Mouse (Mus musculus): ENCODE data around the gene Morn1. TPM values are rescaled to one million over a fixed set of nuclear protein-coding genes. Genes with fewer than 3 reads are reported as not detected.
A peak's percentile ranks its signal among the peaks of the same experiment; 100 is the strongest.

Gene Morn1
- polyA plus RNA-seq, 1 experiment from 2014 or later = 3.6 TPM

DNA sequence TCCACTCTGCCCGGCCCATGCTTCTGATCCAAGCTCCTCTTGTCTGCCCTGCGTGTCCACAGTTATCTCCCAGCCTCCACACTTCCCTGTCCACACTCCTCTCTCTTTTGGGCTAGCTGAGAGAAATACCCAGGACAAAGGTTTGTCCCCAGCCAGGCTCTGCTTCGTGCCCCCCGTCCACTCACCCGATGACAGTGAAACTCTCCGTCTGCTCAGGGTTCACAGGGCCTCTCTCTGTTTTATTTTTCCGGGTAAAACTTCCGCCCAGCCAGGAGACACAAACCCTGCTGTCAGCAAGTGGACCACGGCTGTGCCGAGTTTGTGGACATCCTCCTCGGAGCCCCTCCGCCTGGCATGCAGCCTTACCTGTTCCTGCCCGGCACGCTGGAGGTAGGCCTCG lies 42.0 kb downstream of the Morn1 start:
- ChIA-PET CTCF (interaction anchor here (1.2 kb wide), 1 partner anchor 13 kb away, joined by 3 read pairs; no protein-coding TSS in a partner anchor), POLR2A (no interaction called here)
- in situ Hi-C loops (cut with MboI; ENCODE audit: low pct_unique_long_range_greater_than_20kb) = no loop called here
- no peak for TF ChIP-seq CTCF (IDR thresholded peaks at IDR 0.05)
- ATAC-seq (no peak), DNase-seq (ENCODE audit: low read depth, low spot score) (no peak)
- H3K27me3 ChIP-seq = no peaks in the 10 kb centered on the region

DNA sequence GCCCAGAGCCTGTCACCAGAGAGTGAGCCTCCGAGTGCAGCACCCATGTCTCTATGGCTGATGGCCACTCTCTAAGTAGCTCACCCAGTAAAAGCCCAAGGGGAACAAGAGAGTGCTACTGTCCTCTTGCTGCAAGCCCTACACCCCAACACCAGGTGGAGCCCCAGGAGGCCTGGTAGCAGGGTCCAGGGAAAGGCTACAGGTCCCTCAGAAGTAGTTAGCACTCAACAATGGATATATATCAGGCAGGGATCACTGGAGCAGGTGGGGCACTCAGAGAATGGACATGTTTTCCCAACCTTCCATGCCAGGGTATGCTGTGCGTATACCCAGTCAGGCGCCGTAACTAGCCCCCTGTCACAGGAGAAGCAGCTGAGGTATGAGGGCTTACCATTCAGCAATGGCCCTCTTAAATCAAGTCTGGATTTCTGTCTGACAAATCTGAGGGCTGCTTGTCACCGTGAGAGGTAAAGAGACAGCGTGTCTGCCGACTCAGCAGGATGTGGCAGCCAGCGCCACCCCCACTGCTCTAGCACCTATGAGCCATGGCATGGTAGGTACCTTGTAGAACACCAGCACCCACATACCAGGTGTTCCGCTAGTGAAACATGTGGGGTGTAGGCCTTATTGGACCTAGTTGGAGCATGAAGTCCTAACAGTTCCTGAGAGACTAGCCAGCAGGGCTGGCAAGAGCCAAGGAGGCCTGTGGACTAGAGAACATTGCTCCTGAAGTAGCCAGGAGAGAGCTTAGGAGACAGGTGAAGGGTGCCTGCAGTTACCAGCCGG lies 42.9 kb downstream of the Morn1 start:
- ATAC-seq (peak; percentile 11), DNase-seq (ENCODE audit: low read depth, low spot score) (no peak)

DNA sequence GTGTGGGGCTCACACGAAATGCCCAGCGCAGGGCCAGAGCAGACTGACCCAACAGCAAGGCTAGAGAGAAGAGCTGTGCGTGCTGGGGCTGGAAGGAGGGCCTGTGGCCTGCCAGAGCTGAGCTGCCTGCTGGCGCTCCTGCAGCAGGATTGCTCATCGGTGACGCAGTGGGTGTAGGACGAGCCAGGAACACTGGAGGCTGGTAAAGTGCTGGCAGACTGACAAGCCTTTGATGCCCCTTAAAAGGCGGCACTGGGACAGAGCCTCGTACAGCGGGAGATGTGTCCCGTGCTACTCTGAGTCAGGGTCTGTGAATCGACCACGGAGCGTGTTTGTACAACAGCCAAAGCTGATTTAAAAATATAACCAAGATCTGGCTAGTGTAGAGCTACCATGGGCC lies 43.6 kb downstream of the Morn1 start:
- no peak for TF ChIP-seq CTCF (IDR thresholded peaks at IDR 0.05)
- ChIA-PET CTCF (no interaction called here), POLR2A (no interaction called here)
- no peaks in the 10 kb centered on the region for H3K27me3 ChIP-seq
- in situ Hi-C loops (cut with MboI; ENCODE audit: low pct_unique_long_range_greater_than_20kb) = no loop called here
- DNase-seq (ENCODE audit: low read depth, low spot score) = peak; percentile 98
- peak; percentile 79 for ATAC-seq

More for the DNA sequence above, 42.9 kb downstream of the Morn1 start:
- ChIA-PET CTCF (interaction anchor here (1.2 kb wide), 1 partner anchor 14 kb away, joined by 3 read pairs; no protein-coding TSS in a partner anchor), POLR2A (no interaction called here)
- in situ Hi-C loops (cut with MboI; ENCODE audit: low pct_unique_long_range_greater_than_20kb) = no loop called here
- H3K27me3 ChIP-seq = no peaks in the 10 kb centered on the region
- TF ChIP-seq CTCF (IDR thresholded peaks at IDR 0.05) = no peak

DNA sequence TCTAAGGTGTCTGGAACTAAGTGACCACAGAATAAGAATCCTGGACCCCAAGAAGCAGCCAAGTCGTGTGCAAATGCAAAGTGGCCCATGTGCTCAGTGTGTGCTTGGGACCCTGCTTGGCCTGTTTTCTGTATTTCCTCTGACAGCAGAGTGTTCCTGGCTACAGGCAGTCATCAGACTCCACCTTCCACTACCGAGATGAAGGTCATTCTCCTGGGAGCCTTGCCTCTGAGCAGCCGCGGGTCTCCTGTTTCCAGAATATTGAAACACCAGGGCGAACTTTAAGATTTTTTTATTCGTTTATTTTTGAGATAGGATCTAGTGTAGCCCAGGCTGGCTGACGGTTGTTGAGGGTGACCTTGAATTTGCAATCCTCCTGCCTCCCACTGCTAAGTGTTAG lies 44.2 kb downstream of the Morn1 start:
- in situ Hi-C loops (cut with MboI; ENCODE audit: low pct_unique_long_range_greater_than_20kb) = no loop called here
- no peak for TF ChIP-seq CTCF (IDR thresholded peaks at IDR 0.05)
- no peaks in the 10 kb centered on the region for H3K27me3 ChIP-seq
- ATAC-seq = no peak
- no peak for DNase-seq (ENCODE audit: low read depth, low spot score)
- ChIA-PET CTCF (no interaction called here), POLR2A (no interaction called here)

DNA sequence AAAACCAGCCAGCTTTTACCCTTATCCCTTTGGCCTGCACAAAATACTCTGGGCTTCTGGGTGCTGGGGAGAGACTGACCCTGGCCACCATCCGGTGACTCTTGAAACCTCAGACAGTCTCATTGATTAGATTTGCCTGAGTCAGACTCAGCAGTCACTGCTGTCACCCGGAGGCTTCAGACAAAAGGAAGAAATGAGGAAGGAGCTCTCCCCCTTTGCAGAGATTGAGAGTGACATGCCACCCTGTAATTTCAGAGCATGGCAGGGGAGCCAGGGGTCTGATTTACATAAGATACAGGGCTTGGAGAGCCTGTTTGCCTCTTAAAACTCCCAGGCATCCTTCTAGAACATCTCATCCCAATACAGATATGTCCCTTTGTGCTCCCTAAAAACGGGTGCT lies 46.8 kb downstream of the Morn1 start:
- ChIA-PET CTCF (no interaction called here), POLR2A (no interaction called here)
- TF ChIP-seq CTCF (IDR thresholded peaks at IDR 0.05) = no peak
- in situ Hi-C loops (cut with MboI; ENCODE audit: low pct_unique_long_range_greater_than_20kb) = no loop called here
- H3K27me3 ChIP-seq = no peaks in the 10 kb centered on the region
- DNase-seq (ENCODE audit: low read depth, low spot score) (no peak), ATAC-seq (no peak)

DNA sequence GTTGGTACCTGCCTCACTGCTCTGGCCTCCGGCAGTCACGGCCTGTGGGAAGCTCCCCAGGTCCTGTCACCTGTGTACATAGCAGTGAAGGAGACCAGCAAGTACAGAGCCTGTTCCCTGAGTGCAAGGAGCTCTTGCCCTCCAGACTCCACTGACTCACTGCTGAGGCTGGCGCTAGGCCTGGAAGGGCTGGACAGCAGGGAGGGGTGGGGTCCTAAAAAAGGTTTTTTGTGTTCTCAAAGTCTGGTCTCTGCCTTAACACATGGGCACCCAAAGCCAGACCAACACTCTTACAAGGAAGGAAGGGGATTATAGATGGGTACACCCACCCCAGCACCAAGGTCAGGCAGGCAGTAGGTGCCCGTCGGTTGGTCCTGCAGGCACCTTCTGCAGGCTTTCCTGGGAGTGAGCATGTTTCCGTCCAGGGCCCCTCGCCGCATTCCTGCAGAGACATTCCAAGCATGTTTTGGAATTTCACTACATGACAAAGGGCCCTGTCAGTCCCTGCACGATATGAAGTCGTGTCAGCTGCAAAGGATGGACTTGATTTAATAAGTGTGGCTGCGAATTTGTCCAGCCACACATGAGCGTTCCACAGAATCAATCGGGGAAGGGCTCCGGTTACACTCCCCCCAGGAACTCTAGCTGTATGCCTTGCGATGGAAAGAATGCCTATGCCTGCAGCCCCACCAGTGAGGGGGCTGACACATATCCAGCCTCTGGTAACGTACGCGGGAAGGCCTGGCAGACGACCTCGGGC lies 47.5 kb downstream of the Morn1 start:
- CTCF ChIA-PET = no interaction called here
- in situ Hi-C loops (cut with MboI; ENCODE audit: low pct_unique_long_range_greater_than_20kb) = no loop called here
- ATAC-seq = no peak
- no peaks in the 10 kb centered on the region for H3K27me3 ChIP-seq
- no peak for TF ChIP-seq CTCF (IDR thresholded peaks at IDR 0.05)
- DNase-seq (ENCODE audit: low read depth, low spot score) = no peak
- POLR2A ChIA-PET = interaction anchor here (1.1 kb wide), 1 partner anchor 13 kb away, joined by 3 read pairs; no protein-coding TSS in a partner anchor

DNA sequence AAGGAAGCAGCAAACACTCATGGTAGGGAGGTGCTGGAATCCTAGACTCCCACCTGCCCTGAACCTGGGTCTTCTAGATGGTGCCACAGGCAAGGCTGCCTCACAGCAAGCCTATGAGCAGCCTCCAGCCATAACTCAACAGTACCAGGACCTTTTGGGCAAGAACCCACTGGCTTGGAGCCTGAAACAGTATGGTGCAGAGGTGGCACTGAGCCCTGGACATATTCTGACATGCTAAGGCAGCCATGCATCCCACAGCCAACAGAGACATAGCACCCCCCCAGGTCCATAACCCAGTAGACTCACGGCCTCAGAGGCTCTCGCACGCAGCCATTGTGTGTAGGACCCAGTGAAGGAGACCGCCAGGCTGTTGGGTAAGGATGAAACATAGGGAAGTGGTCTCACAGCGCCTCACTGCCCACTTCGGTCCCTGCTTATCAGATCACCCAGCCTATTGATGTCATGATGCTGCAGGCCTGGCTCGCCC lies 48.4 kb downstream of the Morn1 start:
- DNase-seq (ENCODE audit: low read depth, low spot score) (no peak), ATAC-seq (no peak)
- H3K27me3 ChIP-seq = no peaks in the 10 kb centered on the region
- ChIA-PET POLR2A (interaction anchor here (0.7 to 1.1 kb wide), 2 partner anchors 14 to 169 kb away, joined by 3 to 4 read pairs; no protein-coding TSS in a partner anchor), CTCF (no interaction called here)
- in situ Hi-C loops (cut with MboI; ENCODE audit: low pct_unique_long_range_greater_than_20kb) = loop anchor here (5.0 kb wide), 1 partner anchor 83 kb away; no protein-coding TSS in a partner anchor
- no peak for TF ChIP-seq CTCF (IDR thresholded peaks at IDR 0.05)

DNA sequence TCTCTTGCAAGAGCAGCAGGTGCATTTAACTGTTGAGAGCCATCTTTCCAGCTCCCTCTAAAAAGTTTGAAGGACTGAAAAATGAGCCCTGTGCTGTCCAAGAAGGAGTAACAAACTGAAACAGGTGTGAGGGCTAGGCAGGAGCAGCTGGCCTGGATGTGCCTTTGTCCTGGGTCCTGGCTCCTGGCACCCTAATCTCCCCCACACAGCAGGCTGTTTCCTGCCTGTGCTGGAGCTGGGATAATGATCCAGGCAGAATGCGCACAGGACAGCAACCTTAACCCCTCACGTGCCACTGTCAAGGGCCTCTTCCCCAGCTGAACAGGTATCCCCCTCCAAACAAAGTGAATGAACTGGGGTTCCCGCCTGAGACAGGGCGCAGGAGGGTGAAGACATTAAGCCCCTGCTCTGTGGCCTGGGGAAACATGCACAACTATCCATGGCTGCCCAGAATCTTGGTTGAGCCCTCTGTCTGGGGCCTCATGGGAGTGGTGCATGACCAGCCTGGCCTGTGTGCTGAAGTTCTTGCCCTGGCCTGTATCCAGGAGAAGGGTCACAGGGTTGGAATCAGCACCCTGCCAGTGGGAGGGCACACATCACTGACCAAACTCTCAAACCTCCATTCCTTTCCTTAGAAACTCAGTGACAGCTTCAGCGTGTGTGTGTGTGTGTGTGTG lies 49.7 kb downstream of the Morn1 start:
- in situ Hi-C loops (cut with MboI; ENCODE audit: low pct_unique_long_range_greater_than_20kb) = loop anchor here (5.0 kb wide), 1 partner anchor 81 kb away; no protein-coding TSS in a partner anchor
- no peak for ATAC-seq
- no peaks in the 10 kb centered on the region for H3K27me3 ChIP-seq

DNA sequence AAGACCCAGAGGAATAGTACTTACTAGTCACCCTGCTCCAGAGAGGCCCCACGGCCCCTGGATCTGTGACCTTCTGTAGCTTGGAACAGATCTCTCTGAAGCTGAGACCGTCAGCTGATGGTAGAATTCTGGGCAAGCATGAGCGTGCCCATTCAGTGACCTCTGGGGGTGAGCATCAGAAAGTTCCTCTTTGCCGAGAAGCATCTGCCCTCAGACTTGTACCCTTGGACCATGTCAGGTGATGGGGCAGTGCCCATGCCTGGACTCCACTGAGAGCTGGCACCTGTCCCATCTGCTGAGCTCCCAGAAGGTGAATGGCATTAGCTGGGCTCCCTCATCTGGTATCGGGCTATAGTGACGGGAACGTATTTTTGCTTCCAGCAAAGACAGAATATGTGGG lies 51.5 kb downstream of the Morn1 start:
- TF ChIP-seq CTCF (IDR thresholded peaks at IDR 0.05) = no peak
- in situ Hi-C loops (cut with MboI; ENCODE audit: low pct_unique_long_range_greater_than_20kb) = loop anchor here (5.0 kb wide), 1 partner anchor 79 kb away; no protein-coding TSS in a partner anchor
- ChIA-PET CTCF (interaction anchor here (1.1 kb wide), 1 partner anchor 15 kb away, joined by 3 read pairs; no protein-coding TSS in a partner anchor), POLR2A (no interaction called here)
- H3K27me3 ChIP-seq = no peaks in the 10 kb centered on the region
- DNase-seq (ENCODE audit: low read depth, low spot score) (no peak), ATAC-seq (no peak)

More for the DNA sequence above, 49.7 kb downstream of the Morn1 start:
- POLR2A ChIA-PET = interaction anchor here (1.6 kb wide), 1 partner anchor 87 kb away, joined by 3 read pairs; no protein-coding TSS in a partner anchor
- CTCF ChIA-PET = no interaction called here
- no peak for TF ChIP-seq CTCF (IDR thresholded peaks at IDR 0.05)
- peak; percentile 51 for DNase-seq (ENCODE audit: low read depth, low spot score)

DNA sequence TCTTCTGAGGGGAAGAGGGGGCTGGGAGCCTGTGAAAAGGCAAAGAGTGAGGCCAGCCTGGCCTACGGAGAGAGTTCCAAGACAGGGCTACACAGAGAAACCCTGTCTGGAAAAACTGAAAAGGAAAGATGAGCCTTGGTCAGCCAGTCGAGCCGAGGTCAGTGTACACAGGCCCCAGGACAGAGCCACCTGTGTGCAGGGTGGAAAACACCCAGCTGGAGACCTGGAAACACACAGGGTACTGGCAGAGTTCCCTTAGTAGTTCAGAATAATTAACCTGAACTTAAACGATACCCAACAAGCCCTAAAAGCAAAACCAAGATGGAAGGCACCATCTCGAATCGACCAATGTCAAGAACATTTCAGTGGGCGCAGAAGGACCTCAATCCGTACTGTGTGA lies 52.1 kb downstream of the Morn1 start:
- ATAC-seq = no peak
- DNase-seq (ENCODE audit: low read depth, low spot score) = no peak
- TF ChIP-seq CTCF (IDR thresholded peaks at IDR 0.05) = no peak
- in situ Hi-C loops (cut with MboI; ENCODE audit: low pct_unique_long_range_greater_than_20kb) = loop anchor here (5.0 kb wide), 1 partner anchor 79 kb away; no protein-coding TSS in a partner anchor
- H3K27me3 ChIP-seq = no peaks in the 10 kb centered on the region
- CTCF ChIA-PET = interaction anchor here (1.0 to 1.1 kb wide), 2 partner anchors 10 to 16 kb away, joined by 3 to 4 read pairs; no protein-coding TSS in a partner anchor
- POLR2A ChIA-PET = no interaction called here

Measured in Patski (cell line).